Mouse (Mus musculus): ENCODE data around the gene Acot11. TPM values are rescaled to one million over a fixed set of nuclear protein-coding genes. Genes with fewer than 3 reads are reported as not detected.
A peak's percentile ranks its signal among the peaks of the same experiment; 100 is the strongest.

Gene Acot11
- total RNA-seq (2014; rRNA removed) (1.8 and 4.8 TPM in 2 replicates), polyA plus RNA-seq (2012; rRNA removed) (6.3 and 14.3 TPM in 2 replicates)

DNA sequence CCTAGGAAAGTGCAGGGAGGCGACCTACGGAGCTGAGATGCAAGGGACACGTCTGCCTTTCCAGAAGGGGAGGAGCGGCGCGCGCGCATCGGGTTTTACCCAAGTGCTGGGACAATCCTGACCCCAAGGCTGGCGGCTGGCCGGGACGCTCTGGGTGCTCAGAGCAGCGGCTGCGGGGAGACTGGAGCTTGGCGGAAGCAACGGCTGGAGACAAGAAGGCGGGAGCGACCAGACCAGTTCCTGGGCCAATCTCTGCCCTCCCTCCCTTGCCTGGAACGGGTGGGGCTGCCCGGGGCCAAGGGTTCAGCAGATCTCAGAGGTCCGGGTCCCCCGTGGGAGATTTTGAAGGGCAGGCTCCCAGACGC is at the start of gene Acot11:
Gene Acot11 (minus strand): TSS at position 89 of the 365 bp plus-strand sequence.
- peak within 1 kb of the TSS; percentile 51 for H3K9ac ChIP-seq (ENCODE audit: low read depth, low read length)
- 5% methylated on average over 23 of the region's 23 CpGs for WGBS
- no peaks in the 10 kb centered on the region for H3K36me3 ChIP-seq (ENCODE audit: control insufficient read depth, insufficient read depth, low read length)
- TF ChIP-seq POLR2A (IDR thresholded peaks at IDR 0.05; ENCODE audit: extremely low read depth, insufficient read depth, low read length) (no peak), CTCF (IDR thresholded peaks at IDR 0.05; ENCODE audit: low read depth, low read length) (no peak)
- H3K27ac ChIP-seq (replicated peaks; ENCODE audit: insufficient read depth, low read depth, low read length) = no peak within 1 kb of the TSS
- no peaks in the 10 kb centered on the region for H3K27me3 ChIP-seq (ENCODE audit: control insufficient read depth, insufficient read depth, low read length)
- peak within 1 kb of the TSS; percentile 59 for H3K4me3 ChIP-seq (ENCODE audit: insufficient read depth, low read depth, low read length)
- peak; percentile 33 for DNase-seq (ENCODE audit: extremely low read depth, low read depth, low spot score)
- H3K4me1 ChIP-seq (ENCODE audit: control insufficient read depth, insufficient read depth, low read length) = peaks cover 5% of the 10 kb centered on the region; the same call in 1 of the 2 replicates
- no peaks in the 10 kb centered on the region for H3K79me2 ChIP-seq (ENCODE audit: control insufficient read depth, insufficient read depth, low read length)

GRCm38 (mm10) chr4:106848290-106849092 is 43.7 kb upstream of the Acot11 start:
- Histone ChIP-seq H3K27me3 (ENCODE audit: control insufficient read depth, insufficient read depth, low read length) (no peaks in the 10 kb centered on the region), H3K4me1 (ENCODE audit: control insufficient read depth, insufficient read depth, low read length) (peaks cover 11% of the 10 kb centered on the region), H3K9ac (ENCODE audit: low read depth, low read length) (peak overlapping the region; percentile 1; the same call in 1 of the 2 replicates), H3K27ac (replicated peaks; ENCODE audit: insufficient read depth, low read depth, low read length) (peak overlapping the region; percentile 64), H3K36me3 (ENCODE audit: control insufficient read depth, insufficient read depth, low read length) (no peaks in the 10 kb centered on the region), H3K4me3 (ENCODE audit: insufficient read depth, low read depth, low read length) (no peak overlapping the region), H3K79me2 (ENCODE audit: control insufficient read depth, insufficient read depth, low read length) (no peaks in the 10 kb centered on the region)
- DNase-seq (ENCODE audit: extremely low read depth, low read depth, low spot score) = peak; percentile 61
- TF ChIP-seq POLR2A (IDR thresholded peaks at IDR 0.05; ENCODE audit: extremely low read depth, insufficient read depth, low read length) (no peak), CTCF (IDR thresholded peaks at IDR 0.05; ENCODE audit: low read depth, low read length) (no peak)
- 15% methylated on average over 12 of the region's 12 CpGs for WGBS

- no peak for TF ChIP-seq CTCF (IDR thresholded peaks at IDR 0.05; ENCODE audit: low read depth, low read length)
- no peak for TF ChIP-seq POLR2A (IDR thresholded peaks at IDR 0.05; ENCODE audit: extremely low read depth, insufficient read depth, low read length)
- Histone ChIP-seq H3K36me3 (ENCODE audit: control insufficient read depth, insufficient read depth, low read length) (no peaks in the 10 kb centered on the region), H3K79me2 (ENCODE audit: control insufficient read depth, insufficient read depth, low read length) (no peaks in the 10 kb centered on the region), H3K4me1 (ENCODE audit: control insufficient read depth, insufficient read depth, low read length) (peaks cover 11% of the 10 kb centered on the region), H3K9ac (ENCODE audit: low read depth, low read length) (peak overlapping the region; percentile 2; the same call in 1 of the 2 replicates), H3K27me3 (ENCODE audit: control insufficient read depth, insufficient read depth, low read length) (no peaks in the 10 kb centered on the region), H3K27ac (replicated peaks; ENCODE audit: insufficient read depth, low read depth, low read length) (peak overlapping the region; percentile 64), H3K4me3 (ENCODE audit: insufficient read depth, low read depth, low read length) (no peak overlapping the region)
- DNase-seq (ENCODE audit: extremely low read depth, low read depth, low spot score) = peak; percentile 62
- 30% methylated on average over 9 of the region's 9 CpGs for WGBS
Measured at GRCm38 (mm10) chr4:106847591-106848289, 42.9 kb upstream of the Acot11 start.

- H3K27ac ChIP-seq (replicated peaks; ENCODE audit: insufficient read depth, low read depth, low read length) = no peak overlapping the region
Measured at GRCm38 (mm10) chr4:106842561-106842960, 37.8 kb upstream of the Acot11 start.

DNA sequence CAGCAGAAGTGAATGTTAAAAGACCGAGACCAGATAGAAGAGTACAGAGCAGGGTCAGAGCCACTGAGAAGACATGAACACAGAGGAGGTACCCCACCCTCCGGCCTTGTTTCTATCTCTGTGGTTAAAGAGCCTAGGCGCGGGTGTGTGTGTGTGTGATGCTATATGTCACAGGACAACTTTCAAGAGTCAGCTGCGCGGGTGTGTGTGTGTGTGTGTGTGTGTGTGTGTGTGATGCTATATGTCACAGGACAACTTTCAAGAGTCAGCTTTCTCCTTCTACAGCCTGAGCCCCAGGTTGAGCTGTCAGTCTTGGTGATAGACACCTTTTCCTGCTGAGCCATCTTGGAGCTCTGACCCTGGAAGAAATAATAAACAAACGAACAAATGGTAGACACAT is 37.1 kb upstream of the Acot11 start:
- H3K4me3 ChIP-seq (ENCODE audit: insufficient read depth, low read depth, low read length) = no peak overlapping the region
- H3K27ac ChIP-seq (replicated peaks; ENCODE audit: insufficient read depth, low read depth, low read length) = no peak overlapping the region
- no peak for TF ChIP-seq POLR2A (IDR thresholded peaks at IDR 0.05; ENCODE audit: extremely low read depth, insufficient read depth, low read length)
- no peak for TF ChIP-seq CTCF (IDR thresholded peaks at IDR 0.05; ENCODE audit: low read depth, low read length)
- DNase-seq (ENCODE audit: extremely low read depth, low read depth, low spot score) = no peak
- H3K9ac ChIP-seq (ENCODE audit: low read depth, low read length) = no peak overlapping the region
- no peaks in the 10 kb centered on the region for H3K36me3 ChIP-seq (ENCODE audit: control insufficient read depth, insufficient read depth, low read length)
- no peaks in the 10 kb centered on the region for H3K79me2 ChIP-seq (ENCODE audit: control insufficient read depth, insufficient read depth, low read length)
- H3K4me1 ChIP-seq (ENCODE audit: control insufficient read depth, insufficient read depth, low read length) = no peaks in the 10 kb centered on the region
- 76% methylated on average over 7 of the region's 7 CpGs for WGBS
- no peaks in the 10 kb centered on the region for H3K27me3 ChIP-seq (ENCODE audit: control insufficient read depth, insufficient read depth, low read length)

More at GRCm38 (mm10) chr4:106842561-106842960, 37.8 kb upstream of the Acot11 start:
- no peaks in the 10 kb centered on the region for H3K79me2 ChIP-seq (ENCODE audit: control insufficient read depth, insufficient read depth, low read length)
- H3K36me3 ChIP-seq (ENCODE audit: control insufficient read depth, insufficient read depth, low read length) = no peaks in the 10 kb centered on the region
- DNase-seq (ENCODE audit: extremely low read depth, low read depth, low spot score) = no peak
- H3K27me3 ChIP-seq (ENCODE audit: control insufficient read depth, insufficient read depth, low read length) = no peaks in the 10 kb centered on the region
- WGBS = 86% methylated on average over 8 of the region's 8 CpGs
- no peak overlapping the region for H3K9ac ChIP-seq (ENCODE audit: low read depth, low read length)
- no peak for TF ChIP-seq POLR2A (IDR thresholded peaks at IDR 0.05; ENCODE audit: extremely low read depth, insufficient read depth, low read length)
- TF ChIP-seq CTCF (IDR thresholded peaks at IDR 0.05; ENCODE audit: low read depth, low read length) = no peak
- H3K4me1 ChIP-seq (ENCODE audit: control insufficient read depth, insufficient read depth, low read length) = 0 out of 2 replicates have a peak, but pooled peaks cover under 1% of the 10 kb centered on the region
- no peak overlapping the region for H3K4me3 ChIP-seq (ENCODE audit: insufficient read depth, low read depth, low read length)

Measured in liver, adult 2 months (tissue).